ENCODE assay signal across 10 mouse cellular contexts in genomic region chr1:152437518-152437917, GRCm38 (mm10). TPM values are rescaled to one million over a fixed set of nuclear protein-coding genes. Genes with fewer than 3 reads are reported as not detected.
A peak's percentile ranks its signal among the peaks of the same experiment; 100 is the strongest.
DNase-seq lines count a peak whose midpoint lies in the region; ATAC-seq and TF ChIP-seq lines count a peak whose summit lies in the region.
"Not testable (repeated sequence)": the region's sequence is repeated elsewhere in the genome, so short reads cannot be mapped to it uniquely, and the experiment has no call there.
"Had no signal": no experiment of that assay in that cellular context is flagged by ENCODE, and none has a peak within 500 bp of the region (broad histone marks: within the 10 kb centered on the region; RNA-seq: fewer than 3 reads in every experiment).

No protein-coding gene starts in this region.

- H3K9me3 ChIP-seq in heart, embryonic 16.5 days (replicated peaks; ENCODE audit: control insufficient read depth, low read length); lung, embryonic 14.5 days (ENCODE audit: low read depth, low read length): not testable (repeated sequence)

- not testable (repeated sequence) for DNase-seq in heart, adult 2 months; lung, embryonic 14.5 days

- ATAC-seq in heart, embryonic 16.5 days (replicated peaks; ENCODE audit: extremely low read depth, insufficient read depth, low FRiP score); lung, embryonic 14.5 days (ENCODE audit: insufficient read depth): not testable (repeated sequence)

- WGBS in heart, adult 2 months = 65% methylated on average over 17 of the region's 17 CpGs
- 68% methylated on average over 16 of the region's 17 CpGs for WGBS in heart, embryonic 16.5 days
- whole genome bisulfite sequencing in lung, embryonic 14.5 days = 66% methylated on average over 17 of the region's 17 CpGs

- intact Hi-C loops in heart, adult 2 months (cut with DNase I) = loop anchor here (5.0 kb wide), 1 partner anchor 35 kb away; no protein-coding TSS in a partner anchor

- not testable (repeated sequence) for H3K79me3 ChIP-seq in C2C12 (ENCODE audit: low read depth)

- not testable (repeated sequence) for H3K36me3 ChIP-seq in C2C12 (ENCODE audit: control insufficient read depth, insufficient read depth); heart, adult 2 months (ENCODE audit: control insufficient read depth, insufficient read depth, low read length); heart, embryonic 16.5 days (ENCODE audit: control insufficient read depth, insufficient read depth); lung, embryonic 14.5 days (ENCODE audit: insufficient read depth); myocyte (ENCODE audit: control insufficient read depth, insufficient read depth)

- H3ac ChIP-seq in C2C12 (ENCODE audit: control insufficient read depth, insufficient read length, low read depth); myocyte (ENCODE audit: control insufficient read depth, insufficient read length): not testable (repeated sequence)

- TF ChIP-seq EP300 in heart, adult 2 months (IDR thresholded peaks at IDR 0.05; ENCODE audit: insufficient read depth, low read depth, low read length) = not testable (repeated sequence)

- peaks cover 20% of the 10 kb centered on the region for H3K27me3 ChIP-seq in C2C12 (ENCODE audit: control insufficient read depth, insufficient read depth, insufficient read length)
- H3K27me3 ChIP-seq in heart, adult 2 months (ENCODE audit: control insufficient read depth, insufficient read depth, low read length); heart, embryonic 16.5 days (ENCODE audit: control insufficient read depth, insufficient read depth, low read length); lung, embryonic 14.5 days (ENCODE audit: insufficient read depth, low read length): not testable (repeated sequence)
- H3K27me3 ChIP-seq in myocyte (ENCODE audit: control insufficient read depth, insufficient read depth, insufficient read length) = peaks cover 19% of the 10 kb centered on the region

- H3K27ac ChIP-seq in brown adipose tissue, adult 24 weeks (replicated peaks; ENCODE audit: low read depth, low read length) = peak overlapping the region; percentile 70
- peak overlapping the region; percentile 39 for H3K27ac ChIP-seq in heart, adult 2 months
- H3K27ac ChIP-seq in heart, embryonic 16.5 days (ENCODE audit: low read length); lung, embryonic 14.5 days (ENCODE audit: low read depth): not testable (repeated sequence)

- not testable (repeated sequence) for H3K79me2 ChIP-seq in C2C12 (ENCODE audit: control insufficient read depth, insufficient read depth); heart, adult 2 months (replicated peaks; ENCODE audit: control insufficient read depth, insufficient read depth, low read length); myocyte (ENCODE audit: control insufficient read depth, insufficient read depth)

- not testable (repeated sequence) for TF ChIP-seq POLR2A in heart, adult 2 months (IDR thresholded peaks at IDR 0.05; ENCODE audit: insufficient read depth, low read depth, low read length); myocyte (IDR thresholded peaks at IDR 0.05; ENCODE audit: insufficient read length, low read depth)

- H3K4me1 ChIP-seq in brown adipose tissue, adult 24 weeks (ENCODE audit: control insufficient read depth, insufficient read depth, insufficient read length, low read length); heart, adult 2 months (ENCODE audit: control insufficient read depth, insufficient read depth, low read length); heart, embryonic 16.5 days (ENCODE audit: control insufficient read depth, insufficient read depth, low read length); lung, embryonic 14.5 days (ENCODE audit: insufficient read depth): not testable (repeated sequence)

- H3K9ac ChIP-seq in heart, adult 2 months (ENCODE audit: low read depth, low read length); heart, embryonic 16.5 days (ENCODE audit: low read length); lung, embryonic 14.5 days: not testable (repeated sequence)

- TF ChIP-seq CTCF in C2C12 (IDR thresholded peaks at IDR 0.05; ENCODE audit: control insufficient read depth, insufficient read depth, insufficient read length); heart, adult 2 months (IDR thresholded peaks at IDR 0.05); lung, embryonic 14.5 days (IDR thresholded peaks at IDR 0.05; ENCODE audit: low read depth): not testable (repeated sequence)

- H3K4me3 ChIP-seq in C2C12 (ENCODE audit: insufficient read depth, poor library complexity, severe bottlenecking) (peak overlapping the region; percentile 6), myocyte (peak overlapping the region; percentile 22)
- H3K4me3 ChIP-seq in brown adipose tissue, adult 24 weeks (ENCODE audit: insufficient read depth, low read depth, low read length) = peak overlapping the region; percentile 62
- peak overlapping the region; percentile 12; the same call in 1 of the 2 replicates for H3K4me3 ChIP-seq in heart, adult 2 months
- peak overlapping the region; percentile 14; the same call in 1 of the 2 replicates for H3K4me3 ChIP-seq in heart, embryonic 16.5 days (ENCODE audit: low read length)
- not testable (repeated sequence) for H3K4me3 ChIP-seq in lung, embryonic 14.5 days (ENCODE audit: low read depth, low read length)

- H3K4me2 ChIP-seq in heart, embryonic 16.5 days (ENCODE audit: low read depth, low read length) = not testable (repeated sequence)
- H3K4me2 ChIP-seq in lung, embryonic 14.5 days = 0 out of 2 replicates have a peak overlapping the region, but pooled peaks have one; percentile 15
- peak overlapping the region; percentile 64 for H3K4me2 ChIP-seq in myocyte (ENCODE audit: low read depth)

RNA-seq across cellular contexts. Expression of gene Colgalt2, which starts 37.9 kb away (rescaled TPM):
- 0.02 TPM for polyA plus RNA-seq in C2C12 (2012; fragmentation: generic; extraction: Trizol)
- 1.1 and 2.1 TPM in 2 replicates for polyA plus RNA-seq in brown adipose tissue, adult 24 weeks (2012; ENCODE audit: insufficient read depth, insufficient read length, missing spikeins)
- 1 to 10 TPM; 3.3 to 4.1 TPM for total RNA-seq in heart, adult 2 months (2021)
- polyA plus RNA-seq in heart, adult 2 months (2012; rRNA removed) = 5.3 and 7.0 TPM in 2 replicates
- 2.0 and 2.3 TPM in 2 replicates for polyA plus RNA-seq in heart, embryonic 16.5 days (2015; fragmentation: Nextera tagmentation; extraction: Ambion mirVana)
- 0.78 and 0.92 TPM in 2 replicates for polyA plus RNA-seq in lung, embryonic 14.5 days (2014; fragmentation: Nextera tagmentation; extraction: Ambion mirVana)
- not detected for polyA plus RNA-seq in myocyte (2012; fragmentation: generic; extraction: Trizol)
- total RNA-seq: granulocyte monocyte progenitor cell, adult 5-6 weeks had no signal
- polyA plus RNA-seq: erythroblast, embryonic 14.5 days; G1E; inflammation-experienced regulatory T-cells, adult 6 months had no signal

RNA-seq across cellular contexts. Expression of gene Tsen15, which starts 51.0 kb away (rescaled TPM):
- polyA plus RNA-seq in C2C12 (2012; fragmentation: generic; extraction: Trizol) (31.4 TPM), myocyte (2012; fragmentation: generic; extraction: Trizol) (26.4 TPM)
- 9.6 and 14.4 TPM in 2 replicates for polyA plus RNA-seq in brown adipose tissue, adult 24 weeks (2012; ENCODE audit: insufficient read depth, insufficient read length, missing spikeins)
- total RNA-seq in heart, adult 2 months (2021) = 10 to 100 TPM; 19.3 to 21.0 TPM
- polyA plus RNA-seq in heart, adult 2 months (2012; rRNA removed) = 14.4 and 24.8 TPM in 2 replicates
- 46.3 and 50.4 TPM in 2 replicates for polyA plus RNA-seq in heart, embryonic 16.5 days (2015; fragmentation: Nextera tagmentation; extraction: Ambion mirVana)
- polyA plus RNA-seq in lung, embryonic 14.5 days (2014; fragmentation: Nextera tagmentation; extraction: Ambion mirVana) = 87.2 and 90.3 TPM in 2 replicates
